Mouse (Mus musculus): ENCODE data around the gene Slc25a25.

Gene Slc25a25

GRCm38 (mm10) chr2:32458300-32458699 is 7.1 kb upstream of the Slc25a25 start:
- no peak for DNase-seq

DNA sequence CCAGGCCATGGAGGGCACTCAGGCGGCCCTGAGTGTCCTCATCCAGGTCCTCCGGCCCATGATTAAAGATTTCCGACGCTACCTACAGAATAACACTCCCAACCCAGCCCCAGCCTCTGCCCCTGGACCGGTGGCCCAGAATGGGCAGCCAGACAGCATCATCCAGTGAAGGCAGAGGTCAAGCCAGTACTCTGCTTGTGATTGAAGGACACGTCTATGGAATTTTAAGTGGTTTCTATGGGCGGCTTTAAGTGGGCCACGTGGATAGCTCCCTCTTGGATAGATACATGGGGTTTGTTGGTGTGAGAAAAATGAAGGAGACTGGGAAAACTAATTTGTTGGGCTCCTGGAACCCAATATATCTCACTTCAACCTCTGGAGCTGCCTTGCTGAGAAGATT is 3.9 kb upstream of the Slc25a25 start:
- DNase-seq, result no peak

DNA sequence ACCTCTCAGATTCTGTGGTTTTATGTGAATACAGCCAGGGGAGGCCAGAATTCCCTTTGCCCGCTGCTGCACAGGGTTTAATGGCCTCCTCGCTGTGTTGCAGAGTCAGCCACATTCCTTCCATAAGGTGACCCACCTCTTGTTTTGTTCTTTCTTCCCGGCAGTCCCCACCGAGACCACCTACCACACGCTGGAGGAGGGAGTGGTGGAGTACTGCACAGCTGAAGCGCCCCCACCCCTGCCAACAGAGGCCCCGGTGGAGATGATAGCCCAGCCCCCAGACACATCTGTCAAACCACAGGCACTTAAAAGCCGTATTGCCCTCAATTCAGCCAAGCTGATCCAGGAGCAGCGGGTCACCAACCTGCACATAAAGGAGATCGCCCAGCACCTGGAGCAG is 3.4 kb upstream of the Slc25a25 start:
- no peak for DNase-seq

DNA sequence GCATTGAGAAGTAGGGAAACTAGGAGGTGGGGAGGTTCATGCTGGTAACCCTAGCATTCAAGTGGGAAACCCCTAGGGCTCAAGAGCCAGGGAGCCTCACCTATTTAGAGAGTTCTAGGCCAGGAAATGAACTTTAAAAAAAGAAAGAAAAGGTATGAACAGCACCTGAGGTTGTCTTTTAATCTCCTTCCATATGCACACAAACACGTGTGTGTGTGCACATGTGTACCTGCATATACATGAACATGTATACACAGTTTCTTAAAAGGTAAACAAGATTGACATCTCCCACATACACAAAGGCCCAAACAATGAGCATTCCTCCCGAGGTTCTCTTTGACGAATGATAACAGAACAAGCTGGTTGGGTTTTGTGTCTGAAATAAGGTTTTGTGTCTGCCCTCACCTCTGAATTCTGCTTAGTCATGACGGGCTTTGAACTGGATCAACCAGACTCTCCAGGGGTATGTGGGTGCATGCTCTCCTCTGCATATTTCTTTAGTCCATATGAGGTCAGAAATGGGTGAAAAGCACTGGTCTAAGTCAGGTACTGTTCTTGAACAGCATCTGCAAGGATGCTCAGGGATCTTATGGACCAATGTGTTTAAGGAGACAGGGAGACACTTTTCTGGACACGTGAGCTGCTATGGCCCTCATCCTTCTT is 2.5 kb upstream of the Slc25a25 start:
- no peak for DNase-seq

DNA sequence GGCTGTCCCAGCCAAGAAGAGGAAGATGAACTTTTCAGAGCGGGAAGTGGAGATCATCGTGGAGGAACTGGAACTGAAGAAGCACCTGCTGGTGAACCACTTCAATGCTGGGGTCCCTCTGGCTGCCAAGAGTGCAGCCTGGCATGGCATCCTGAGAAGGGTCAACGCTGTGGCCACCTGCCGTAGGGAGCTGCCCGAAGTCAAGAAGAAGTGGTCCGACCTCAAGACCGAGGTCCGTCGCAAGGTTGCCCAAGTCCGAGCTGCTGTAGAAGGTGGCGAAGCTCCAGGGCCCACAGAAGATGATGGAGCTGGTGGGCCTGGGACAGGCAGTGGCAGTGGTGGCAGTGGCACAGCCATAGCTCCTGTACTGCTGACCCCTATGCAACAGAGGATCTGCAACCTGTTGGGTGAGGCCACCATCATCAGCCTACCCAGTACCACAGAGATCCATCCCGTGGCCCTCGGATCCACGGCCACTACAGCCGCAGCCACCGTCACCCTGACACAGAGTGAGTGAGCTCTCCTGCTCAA is 1.3 kb upstream of the Slc25a25 start:
- peak; percentile 65 for DNase-seq

DNA sequence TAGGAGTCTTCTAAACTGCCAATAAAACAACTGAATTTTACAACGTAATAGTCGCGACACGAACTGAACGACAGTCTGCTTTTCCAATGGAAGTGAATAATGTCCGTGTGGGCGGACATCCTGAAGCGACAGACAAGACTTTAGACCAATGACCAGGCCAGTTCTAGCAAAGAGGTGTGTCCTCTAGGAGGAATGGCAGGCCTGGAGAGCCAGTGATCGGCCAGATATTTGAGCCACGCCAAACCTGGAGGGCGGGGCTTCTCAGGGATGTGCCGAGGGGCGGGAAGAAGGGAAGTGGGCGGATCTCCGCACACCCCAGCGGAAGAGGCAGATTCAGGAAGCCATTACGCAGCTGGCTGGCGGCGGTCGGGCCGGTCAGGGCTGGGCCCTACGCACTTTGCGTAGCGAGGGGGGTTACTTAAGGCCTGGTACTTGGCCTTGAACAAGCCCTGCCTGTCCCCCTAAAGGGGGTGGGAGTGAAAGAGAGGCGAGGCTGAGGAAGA is 676 bp upstream of the Slc25a25 start:
- peak; percentile 100 for DNase-seq

DNA sequence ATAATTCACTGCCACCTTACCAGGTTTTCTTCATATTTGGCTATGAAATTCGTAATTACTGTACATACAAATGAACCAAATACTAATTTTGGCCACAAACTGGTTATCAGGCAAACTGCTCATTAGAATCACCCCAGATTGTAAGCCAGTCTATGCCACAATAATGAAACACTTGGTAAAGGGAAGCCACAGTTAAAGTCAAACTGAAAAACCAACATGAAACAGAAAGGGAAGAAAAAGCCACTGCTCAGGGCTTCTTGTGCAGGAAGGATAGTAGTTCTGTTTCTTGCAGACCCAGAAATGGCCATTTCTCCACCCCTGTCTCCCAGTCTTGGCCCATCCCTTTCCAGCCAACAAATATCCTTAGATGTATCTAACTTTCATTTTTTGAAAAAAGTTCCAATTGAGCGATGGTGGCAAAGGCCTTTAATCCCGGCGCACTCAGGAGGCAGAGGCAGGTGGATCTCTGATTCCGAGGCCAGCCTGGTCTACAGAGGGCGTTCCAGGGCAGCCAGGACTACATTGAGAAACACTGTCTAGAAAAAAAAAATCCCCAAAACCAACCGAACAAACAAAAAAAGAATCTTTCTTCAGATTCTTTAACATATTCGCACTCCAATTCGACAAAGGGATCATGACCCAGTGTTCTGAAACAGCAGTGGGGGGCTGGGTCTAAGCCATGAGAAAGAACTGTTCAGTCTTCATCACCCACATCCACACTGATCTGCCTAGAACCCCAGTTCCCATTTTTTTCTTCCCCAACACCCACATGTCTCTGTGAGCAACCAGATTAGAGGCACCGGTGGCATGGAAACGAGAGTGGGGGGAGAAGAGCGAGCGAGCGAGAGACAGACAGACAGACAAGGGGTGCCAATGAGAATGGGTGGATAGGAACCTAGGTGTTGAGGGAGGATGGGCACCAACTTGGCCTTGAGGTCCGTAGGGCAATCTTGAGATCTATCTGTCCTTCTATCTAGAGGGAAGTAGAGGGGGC is 1.2 kb downstream of the Slc25a25 start, which contains the start of gene Naif1:
TSS of gene Naif1 (plus strand) at position 697 of the 994 bp plus-strand sequence.
- DNase-seq, result peak; percentile 82

- no peak for DNase-seq
Observed at GRCm38 (mm10) chr2:32448480-32448879, 2.8 kb downstream of the Slc25a25 start.

GRCm38 (mm10) chr2:32447264-32447936 is 3.8 kb downstream of the Slc25a25 start:
- peak; percentile 68 for DNase-seq

DNA sequence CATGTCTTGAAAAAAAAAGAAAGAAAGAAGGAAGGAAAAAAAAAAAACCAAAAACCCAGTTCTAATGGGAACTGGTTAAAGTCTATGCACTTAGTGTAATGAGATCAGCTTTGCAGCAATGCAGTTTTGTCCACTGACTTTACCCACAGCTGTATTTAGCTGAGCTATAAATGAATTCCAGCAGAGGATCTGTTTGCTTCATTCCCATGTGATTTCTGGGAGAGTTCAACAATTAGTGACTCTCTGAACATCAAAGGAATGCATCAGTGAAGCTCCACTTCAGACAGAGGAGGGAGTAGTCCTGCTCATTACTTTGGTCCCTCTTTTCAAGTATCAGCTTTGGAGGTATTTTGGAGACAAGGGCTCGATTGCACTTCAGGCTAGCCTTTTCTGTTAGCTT is 5.7 kb downstream of the Slc25a25 start:
- DNase-seq, result no peak

GRCm38 (mm10) chr2:32441550-32441949 is 9.7 kb downstream of the Slc25a25 start:
- DNase-seq, result no peak

GRCm38 (mm10) chr2:32440632-32441031 is 10.6 kb downstream of the Slc25a25 start:
- no peak for DNase-seq

GRCm38 (mm10) chr2:32440164-32440563 is 11.1 kb downstream of the Slc25a25 start:
- no peak for DNase-seq

GRCm38 (mm10) chr2:32439177-32439576 is 12.1 kb downstream of the Slc25a25 start:
- DNase-seq, result no peak

DNA sequence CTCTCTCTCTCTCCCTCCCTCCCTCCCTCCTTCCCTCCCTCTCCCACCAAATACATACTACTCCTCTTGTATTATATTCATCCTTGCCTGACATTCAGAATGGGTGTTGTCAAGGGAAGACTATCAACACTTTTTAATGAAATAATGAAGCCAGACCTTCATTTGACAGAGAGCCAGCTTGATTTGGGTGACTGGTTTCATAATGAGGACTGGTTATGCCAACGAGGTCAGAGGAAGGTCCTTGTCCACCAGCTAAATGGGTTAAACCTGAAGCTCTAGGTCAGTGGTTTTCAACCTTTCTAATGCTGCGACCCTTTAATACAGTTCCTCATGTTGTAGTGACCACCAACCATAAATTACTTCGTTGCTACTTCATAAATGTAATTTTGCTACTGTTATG is 12.5 kb downstream of the Slc25a25 start:
- DNase-seq, result no peak

DNA sequence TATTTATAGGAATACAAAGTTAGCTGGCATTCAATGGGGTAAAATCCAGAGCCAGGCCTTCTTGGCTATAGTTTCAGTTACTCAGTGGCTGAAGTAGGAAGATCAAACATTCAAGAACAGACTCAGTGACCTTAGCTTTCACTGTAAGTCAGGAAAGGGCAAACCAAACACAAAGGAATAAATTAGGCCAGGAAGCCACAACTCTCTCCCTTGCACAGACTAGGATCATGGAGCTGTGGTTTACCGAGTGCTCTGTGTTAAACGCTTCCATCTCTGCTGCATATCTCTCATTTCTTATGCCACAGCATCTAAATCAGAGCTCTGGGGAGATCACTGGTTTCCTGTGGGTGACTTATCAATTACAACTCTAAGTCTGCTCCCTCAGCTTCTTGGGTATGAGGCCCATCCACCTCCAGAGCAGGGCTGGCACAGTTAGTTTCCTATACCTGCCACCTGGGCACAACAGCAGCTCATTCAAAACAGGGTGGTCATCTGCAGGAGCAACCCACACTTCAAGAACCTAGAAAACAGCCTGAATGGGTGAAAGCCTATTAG is 13.6 kb downstream of the Slc25a25 start:
- DNase-seq, result no peak

GRCm38 (mm10) chr2:32436686-32437372 is 14.4 kb downstream of the Slc25a25 start:
- DNase-seq, result no peak

DNA sequence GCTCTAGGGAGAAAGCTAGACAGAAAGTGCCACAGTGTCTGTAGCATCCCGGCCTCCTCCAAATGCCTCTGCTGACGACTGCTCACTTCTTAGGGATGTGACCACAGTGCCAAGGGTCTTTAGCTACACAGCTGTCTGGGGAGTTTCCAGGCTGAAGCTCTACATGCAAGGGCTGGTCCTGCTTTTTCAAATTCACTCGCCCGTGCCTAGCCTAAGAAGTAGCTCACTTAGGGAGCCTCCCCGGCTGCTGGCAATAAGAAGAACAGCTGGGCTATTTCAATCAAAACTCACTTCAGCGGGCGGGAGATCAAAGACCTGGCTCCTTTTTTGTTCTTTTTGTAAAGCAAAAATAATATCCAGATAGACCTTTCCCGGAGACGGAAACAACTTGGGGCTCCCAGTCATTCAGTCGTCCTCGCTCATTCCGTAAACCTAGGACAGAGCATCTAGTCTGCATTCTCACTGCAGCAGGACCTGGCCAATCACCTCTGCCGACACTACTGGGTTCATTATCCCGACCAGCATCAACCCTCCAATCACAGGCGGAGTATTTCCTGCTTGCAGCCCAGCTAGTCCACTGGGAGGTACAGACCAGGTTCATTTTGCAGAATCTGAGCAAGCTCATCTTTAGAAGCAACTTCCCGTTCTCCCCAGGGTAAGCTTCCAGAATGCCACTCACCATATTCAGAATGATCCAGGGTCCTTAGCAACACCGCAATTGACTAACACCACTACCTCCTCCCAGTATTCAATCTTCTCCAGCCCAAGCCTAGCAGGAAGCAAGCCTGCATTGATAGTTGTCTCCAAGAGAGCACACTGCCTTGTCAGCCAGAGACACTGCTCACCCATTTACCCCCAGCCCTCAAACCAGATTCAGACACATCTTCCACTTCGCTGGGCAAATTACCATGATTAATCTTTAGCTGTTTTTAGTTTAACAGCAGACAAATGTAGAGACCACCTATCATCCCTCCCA is 20.3 kb downstream of the Slc25a25 start:
- peak; percentile 94 for DNase-seq

DNA sequence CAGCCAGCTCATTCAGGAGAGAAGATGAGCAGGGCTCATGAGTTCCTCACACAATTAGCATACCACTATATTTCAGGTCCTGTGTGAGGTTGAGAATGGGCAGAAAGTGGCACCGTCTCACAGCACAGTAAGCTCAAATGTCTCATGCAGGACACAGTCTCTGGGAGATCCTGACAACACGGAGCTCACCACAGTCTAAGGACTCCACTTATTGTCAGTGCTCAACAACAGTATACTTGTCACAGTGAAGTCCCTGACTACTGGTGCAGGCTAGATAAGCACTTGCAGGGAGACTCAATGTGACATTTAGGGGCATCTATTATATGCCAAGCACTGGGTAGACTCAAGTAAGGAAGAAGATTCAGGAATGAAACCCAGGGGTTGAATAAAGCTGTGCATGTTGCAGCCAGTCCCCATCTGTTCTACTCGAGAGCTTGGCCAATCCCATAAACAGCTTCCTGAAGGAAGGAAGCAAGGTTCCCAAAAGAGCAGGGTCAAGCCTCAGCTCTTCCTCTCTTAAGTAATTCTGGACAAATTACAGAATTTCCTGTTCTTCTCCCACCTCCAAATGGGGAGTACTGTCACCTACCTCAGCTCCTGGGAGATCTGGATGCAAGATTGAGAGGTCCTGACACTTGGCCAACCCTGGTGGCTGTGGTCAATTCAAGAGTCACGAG is 21.9 kb downstream of the Slc25a25 start:
- DNase-seq, result no peak

GRCm38 (mm10) chr2:32428262-32428722 is 23.0 kb downstream of the Slc25a25 start:
- peak; percentile 80 for DNase-seq
